Mouse (Mus musculus) layer of hippocampus, adult 9-10 months (tissue): ENCODE measurements around the gene Nell1.
"Not testable (repeated sequence)": the region's sequence is repeated elsewhere in the genome, so short reads cannot be mapped to it uniquely, and the experiment has no call there.

Source experiments
- DNase-seq: peaks from one replicate; pipeline ENCODE4 v3.0.0; 2022; ENCODE audit warnings: low spot score

The Nell1 gene

GRCm38 (mm10) chr7:49974841-49975440, at the start of gene Nell1:
Nell1 (plus strand) TSS chr7:49974864.
- DNase-seq: no peak

- no peak for DNase-seq
These were observed 46.1 kb upstream of the Nell1 start for GRCm38 (mm10) chr7:49928571-49928970.

GRCm38 (mm10) chr7:49929999-49930398, 44.7 kb upstream of the Nell1 start:
- no peak for DNase-seq

- DNase-seq: not testable (repeated sequence)
These were observed 41.1 kb upstream of the Nell1 start for GRCm38 (mm10) chr7:49933386-49934115.

GRCm38 (mm10) chr7:49936821-49937220, 37.8 kb upstream of the Nell1 start:
- DNase-seq: no peak

GRCm38 (mm10) chr7:49942023-49942422, 32.6 kb upstream of the Nell1 start:
- DNase-seq: no peak

GRCm38 (mm10) chr7:49942490-49942889, 32.2 kb upstream of the Nell1 start:
- no peak for DNase-seq

GRCm38 (mm10) chr7:49946691-49947090, 28.0 kb upstream of the Nell1 start:
- no peak for DNase-seq

GRCm38 (mm10) chr7:49953546-49954181, 21.0 kb upstream of the Nell1 start:
- peak; percentile 69 for DNase-seq

GRCm38 (mm10) chr7:49954834-49955233, 19.8 kb upstream of the Nell1 start:
- no peak for DNase-seq

GRCm38 (mm10) chr7:49957142-49957541, 17.5 kb upstream of the Nell1 start:
- no peak for DNase-seq

GRCm38 (mm10) chr7:49963764-49964163, 10.9 kb upstream of the Nell1 start:
- DNase-seq: no peak

GRCm38 (mm10) chr7:49969516-49969915, 5.1 kb upstream of the Nell1 start:
- no peak for DNase-seq

GRCm38 (mm10) chr7:49975441-49976121, 917 bp downstream of the Nell1 start:
- no peak for DNase-seq

GRCm38 (mm10) chr7:49981511-49982227, 7.0 kb downstream of the Nell1 start:
- no peak for DNase-seq

- no peak for DNase-seq
These were observed 10.0 kb downstream of the Nell1 start for GRCm38 (mm10) chr7:49984698-49985097.

- DNase-seq: no peak
These were observed 11.3 kb downstream of the Nell1 start for GRCm38 (mm10) chr7:49985947-49986346.

- DNase-seq: no peak
These were observed 24.7 kb downstream of the Nell1 start for GRCm38 (mm10) chr7:49999321-49999720.

- no peak for DNase-seq
These were observed 30.6 kb downstream of the Nell1 start for GRCm38 (mm10) chr7:50005268-50005667.

GRCm38 (mm10) chr7:50035187-50036153, 60.8 kb downstream of the Nell1 start:
- no peak for DNase-seq

GRCm38 (mm10) chr7:50041112-50041511, 66.4 kb downstream of the Nell1 start:
- no peak for DNase-seq
